Mouse (Mus musculus) CD8-positive naive resting alpha-beta T cell, adult 57 days (primary cell): ENCODE data around the gene Gpr150. TPM values are rescaled to one million over a fixed set of nuclear protein-coding genes. Genes with fewer than 3 reads are reported as not detected.

Source experiments
- total RNA-seq: library from RNA; stranded (reverse); gene quantifications from one replicate; pipeline ENCODE4 v1.2.4, GENCODE M21; 2023

The Gpr150 gene
- not detected for total RNA-seq

GRCm38 (mm10) chr13:76056896-76057266 lies at the start of gene Gpr150:
TSS of gene Gpr150 (minus strand) at chr13:76056996.

GRCm38 (mm10) chr13:76098493-76099303 lies 41.9 kb upstream of the Gpr150 start, which contains the start of the genes Arsk and Ttc37:
TSS of gene Arsk (minus strand) at chr13:76098660.
TSS of gene Ttc37 (plus strand) at chr13:76098734.

GRCm38 (mm10) chr13:76017974-76018843 lies 38.6 kb downstream of the Gpr150 start, which contains the start of gene Rfesd:
TSS of gene Rfesd (minus strand) at chr13:76018719.

Other genes with a start within 250 kb of the Gpr150 start
- 10.3 TPM for gene Glrx, start 217.1 kb downstream of the Gpr150 start, total RNA-seq
- not detected for gene Rhobtb3, start 113.1 kb downstream of the Gpr150 start, total RNA-seq
- not detected for gene Spata9, start 89.8 kb downstream of the Gpr150 start, total RNA-seq
- gene Rfesd, start 38.3 kb downstream of the Gpr150 start, total RNA-seq, result 9.6 TPM
- 10.4 TPM for gene Arsk, start 41.7 kb upstream of the Gpr150 start, total RNA-seq
- 32.7 TPM for gene Ttc37, start 41.7 kb upstream of the Gpr150 start, total RNA-seq
- not detected for gene Fam81b, start 248.1 kb upstream of the Gpr150 start, total RNA-seq